Mouse (Mus musculus) heart, embryonic 14.5 days (tissue): ENCODE data around the gene Gm49486. TPM values are rescaled to one million over a fixed set of nuclear protein-coding genes. Genes with fewer than 3 reads are reported as not detected.

Experiments used
- ATAC-seq: fragments of 200-750 bp; cut with Nextera tagmentation; 2 replicates; pipeline ENCODE4 v1.8.0; 2017; ENCODE audit warnings: low read depth, moderate TSS enrichment; ENCODE audit not compliant: insufficient number of reproducible peaks, insufficient read depth, low FRiP score
- H3K27ac ChIP-seq, 2 experiments: fragments of 200-500 bp in 1 of 2; fragments of 300-500 bp in 1 of 2; sonication (generic) in 1 of 2; replicated peaks in 1 of 2; 2 replicates each; pipeline ENCODE4 v1.5.1; 2012 to 2014; ENCODE audit warnings: low read depth in 2 of 2, low read length in 2 of 2, control low read depth in 1 of 2, mild to moderate bottlenecking in 1 of 2, mixed read lengths in 1 of 2; ENCODE audit not compliant: control insufficient read depth in 1 of 2, insufficient read depth in 1 of 2
- H3K27me3 ChIP-seq: fragments of 300-500 bp; sonication (generic); 2 replicates; pipeline ENCODE4 v1.6.1; 2014; ENCODE audit warnings: mild to moderate bottlenecking, low read length, control low read depth; ENCODE audit not compliant: control insufficient read depth, insufficient read depth
- H3K36me3 ChIP-seq: fragments of 300-500 bp; sonication (generic); 2 replicates; pipeline ENCODE4 v1.6.1; 2014; ENCODE audit warnings: mild to moderate bottlenecking, control low read depth, low read length, mixed read lengths; ENCODE audit not compliant: control insufficient read depth, insufficient read depth
- H3K4me1 ChIP-seq, 2 experiments: fragments of 200-500 bp in 1 of 2; fragments of 300-500 bp in 1 of 2; sonication (generic) in 1 of 2; 2 replicates each; pipeline ENCODE4 v1.6.1; 2012 to 2014; ENCODE audit warnings: low read length in 2 of 2, control low read depth in 1 of 2, mixed read lengths in 1 of 2; ENCODE audit not compliant: control insufficient read depth in 2 of 2, insufficient read depth in 2 of 2
- H3K4me2 ChIP-seq: fragments of 300-500 bp; sonication (generic); 2 replicates; pipeline ENCODE4 v1.6.1; 2014; ENCODE audit warnings: mild to moderate bottlenecking, low read length
- H3K4me3 ChIP-seq, 2 experiments: fragments of 200-500 bp in 1 of 2; fragments of 300-500 bp in 1 of 2; sonication (generic) in 1 of 2; 2 replicates each; pipeline ENCODE4 v1.5.1; 2012 to 2014; ENCODE audit warnings: low read length in 2 of 2, mild to moderate bottlenecking in 2 of 2, control low read depth in 1 of 2, low read depth in 1 of 2, moderate library complexity in 1 of 2; ENCODE audit not compliant: control insufficient read depth in 1 of 2, insufficient read depth in 1 of 2
- H3K9ac ChIP-seq: fragments of 300-500 bp; sonication (generic); 2 replicates; pipeline ENCODE4 v1.6.1; 2014; ENCODE audit warnings: mild to moderate bottlenecking, low read length
- H3K9me3 ChIP-seq: fragments of 300-500 bp; sonication (generic); 2 replicates; pipeline ENCODE4 v1.6.1; 2016; ENCODE audit warnings: low read length, control low read depth; ENCODE audit not compliant: control insufficient read depth
- WGBS: fragments of 180-500 bp; shearing (Covaris S2); extraction: QIAGEN DNeasy Blood & Tissue Kit; methylation state at CpG from one replicate; pipeline ENCODE4 v1.1.7; 2014; 5-methylcytosine and 5-hydroxymethylcytosine counted together
- polyA plus RNA-seq: library from polyadenylated mRNA; unstranded; fragments of >200 nt; fragmentation: Nextera tagmentation; extraction: Ambion mirVana; gene quantifications from 2 replicates; pipeline ENCODE4 v1.2.1, GENCODE M21; 2014

Gene Gm49486
- polyA plus RNA-seq, 1 experiment from 2014 or later, result 0.63 TPM

GRCm38 (mm10) chr15:79251168-79251567 is 22.0 kb downstream of the Gm49486 start:
- ATAC-seq, result no peak
- WGBS, result 54% methylated on average over 7 of the region's 7 CpGs
- peaks cover 18% of the 10 kb centered on the region for H3K27me3 ChIP-seq
- H3K4me3 ChIP-seq, result no peak overlapping the region
- peaks cover 25% of the 10 kb centered on the region for H3K36me3 ChIP-seq
- no peak overlapping the region for H3K27ac ChIP-seq
- no peak overlapping the region for H3K9ac ChIP-seq
- no peak overlapping the region; the same call in 1 of the 2 replicates for H3K4me2 ChIP-seq
- H3K9me3 ChIP-seq, result no peaks in the 10 kb centered on the region
- H3K4me1 ChIP-seq, result peaks cover 9 to 17% of the 10 kb centered on the region in 2 experiments

- ATAC-seq, result no peak; the same call in 1 of the 2 replicates
- Histone ChIP-seq H3K4me3 (peak overlapping the region; percentile 43 to 45), H3K27me3 (peaks cover 18% of the 10 kb centered on the region)
These were observed 22.7 kb downstream of the Gm49486 start for GRCm38 (mm10) chr15:79251781-79252491.

DNA sequence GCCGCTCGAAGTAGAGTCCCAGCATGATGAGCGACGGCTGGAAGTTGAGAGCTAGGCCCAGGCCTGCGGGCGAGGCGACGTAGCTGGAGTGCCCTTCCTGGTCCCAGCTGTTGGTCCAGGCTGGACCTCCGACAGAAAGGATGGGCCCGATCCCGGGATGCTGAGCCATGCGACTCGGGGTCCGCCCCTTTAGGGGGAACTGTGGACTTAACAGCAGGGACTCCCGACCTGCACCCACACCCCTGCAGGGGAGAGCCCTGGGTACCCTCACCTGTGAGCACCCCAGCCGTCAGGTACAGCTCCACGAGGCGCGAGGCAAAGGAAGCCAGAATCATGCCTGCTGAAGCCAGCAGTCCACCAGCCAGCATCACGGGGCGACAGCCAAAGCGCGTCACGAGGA is 23.4 kb downstream of the Gm49486 start:
- peaks cover 14% of the 10 kb centered on the region; the same call in 1 of the 2 replicates for H3K36me3 ChIP-seq
- H3K27ac ChIP-seq, result no peak overlapping the region
- H3K4me1 ChIP-seq, result peaks cover 9 to 17% of the 10 kb centered on the region in 2 experiments
- no peak for ATAC-seq
- H3K4me2 ChIP-seq, result peak overlapping the region; percentile 90
- H3K9ac ChIP-seq, result peak overlapping the region; percentile 80
- peak overlapping the region; percentile 43 to 45 for H3K4me3 ChIP-seq
- 26% methylated on average over 23 of the region's 24 CpGs for WGBS
- H3K9me3 ChIP-seq, result no peaks in the 10 kb centered on the region
- peaks cover 18% of the 10 kb centered on the region for H3K27me3 ChIP-seq

More at GRCm38 (mm10) chr15:79251781-79252491, 22.7 kb downstream of the Gm49486 start:
- H3K36me3 ChIP-seq, result peaks cover 17% of the 10 kb centered on the region
- H3K4me1 ChIP-seq, result peaks cover 9 to 17% of the 10 kb centered on the region in 2 experiments
- 2% methylated on average over 61 of the region's 61 CpGs for WGBS
- H3K9ac ChIP-seq, result peak overlapping the region; percentile 80
- H3K4me2 ChIP-seq, result peak overlapping the region; percentile 90
- no peak overlapping the region for H3K27ac ChIP-seq
- no peaks in the 10 kb centered on the region for H3K9me3 ChIP-seq

DNA sequence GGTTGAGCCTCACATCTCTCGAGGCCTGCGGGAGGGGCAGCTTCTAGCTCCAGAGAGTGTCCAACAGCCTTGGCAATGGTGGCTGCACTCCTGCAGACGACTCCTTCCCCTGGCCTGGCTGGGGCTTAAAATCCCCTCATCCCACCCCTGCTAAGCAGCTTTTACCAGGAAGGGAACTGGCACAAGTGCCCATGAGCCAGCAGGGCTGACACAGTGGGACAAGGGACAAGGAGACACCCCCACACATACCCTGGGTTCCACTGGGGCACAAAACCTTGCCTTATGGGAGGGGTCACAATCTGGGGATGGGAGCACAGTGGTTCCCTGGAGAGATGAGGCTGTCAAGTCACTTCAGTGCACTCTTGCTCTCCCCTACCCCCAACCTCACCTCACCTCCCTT is 25.5 kb downstream of the Gm49486 start, which contains the start of gene Slc16a8:
TSS of gene Slc16a8 (minus strand) at position 101 of the 400 bp plus-strand sequence.
- H3K27ac ChIP-seq, result no peak within 1 kb of the TSS
- H3K27me3 ChIP-seq, result peaks cover 20% of the 10 kb centered on the region
- H3K36me3 ChIP-seq, result no peaks in the 10 kb centered on the region
- no peak within 1 kb of the TSS for H3K9ac ChIP-seq
- H3K4me3 ChIP-seq, result no peak within 1 kb of the TSS
- H3K4me1 ChIP-seq, result peaks cover 9 to 17% of the 10 kb centered on the region in 2 experiments
- 33% methylated on average over 3 of the region's 3 CpGs for WGBS
- H3K4me2 ChIP-seq, result no peak within 1 kb of the TSS
- no peak for ATAC-seq
- H3K9me3 ChIP-seq, result no peaks in the 10 kb centered on the region

GRCm38 (mm10) chr15:79258521-79258920 is 29.3 kb downstream of the Gm49486 start:
- H3K4me2 ChIP-seq, result no peak overlapping the region
- no peak overlapping the region for H3K27ac ChIP-seq
- H3K9ac ChIP-seq, result no peak overlapping the region
- H3K4me3 ChIP-seq, result no peak overlapping the region
- no peaks in the 10 kb centered on the region for H3K36me3 ChIP-seq
- 41% methylated on average over 16 of the region's 17 CpGs for WGBS
- H3K4me1 ChIP-seq, result peaks cover 10 to 11% of the 10 kb centered on the region in 2 experiments; a peak in 3 of 4 replicates
- no peaks in the 10 kb centered on the region for H3K9me3 ChIP-seq
- no peak for ATAC-seq
- peaks cover 36% of the 10 kb centered on the region for H3K27me3 ChIP-seq

- Histone ChIP-seq H3K36me3 (no peaks in the 10 kb centered on the region), H3K9me3 (no peaks in the 10 kb centered on the region), H3K4me3 (peak overlapping the region; percentile 62 to 78), H3K4me2 (peak overlapping the region; percentile 98), H3K4me1 (peaks cover 8% of the 10 kb centered on the region in 2 experiments; a peak in 3 of 4 replicates), H3K27me3 (peaks cover 37% of the 10 kb centered on the region), H3K9ac (peak overlapping the region; percentile 78), H3K27ac (peak overlapping the region in 1 of 2 experiments; percentile 51; a peak in 2 of 4 replicates)
- ATAC-seq, result peak; percentile 52
- WGBS, result under 1% methylated on average over 40 of the region's 62 CpGs
These were observed 32.0 kb downstream of the Gm49486 start for GRCm38 (mm10) chr15:79261095-79261725.

DNA sequence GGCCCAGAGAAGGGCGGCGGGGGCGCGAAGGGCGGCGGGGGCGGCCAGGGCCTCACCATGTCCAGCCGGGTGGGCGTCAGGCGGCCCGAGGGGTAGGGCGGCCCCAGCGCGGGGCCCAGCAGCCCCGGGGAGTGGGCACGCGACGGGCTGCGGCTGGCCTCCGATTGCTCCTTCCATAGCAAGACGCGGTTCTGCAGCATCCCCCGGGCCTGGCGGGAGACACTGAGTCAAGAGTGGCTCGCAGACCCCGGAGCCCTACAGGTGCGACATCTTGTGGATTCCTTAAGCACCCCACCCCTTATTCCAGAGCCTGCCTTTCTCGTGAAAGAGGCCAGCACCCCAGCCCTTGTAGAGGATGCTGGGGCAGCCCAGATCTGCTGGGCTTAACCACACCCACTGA is 32.6 kb downstream of the Gm49486 start:
- Histone ChIP-seq H3K9me3 (no peaks in the 10 kb centered on the region), H3K4me2 (peak overlapping the region; percentile 98), H3K4me3 (peak overlapping the region; percentile 62 to 78), H3K36me3 (no peaks in the 10 kb centered on the region), H3K27ac (peak overlapping the region in 1 of 2 experiments; percentile 51; a peak in 2 of 4 replicates), H3K27me3 (peaks cover 38% of the 10 kb centered on the region), H3K9ac (peak overlapping the region; percentile 78), H3K4me1 (peaks cover 8% of the 10 kb centered on the region in 2 experiments; a peak in 3 of 4 replicates)
- peak; percentile 8; the same call in 1 of the 2 replicates for ATAC-seq
- WGBS, result 0% methylated on average over 26 of the region's 28 CpGs
